13 mouse cellular contexts compared by ENCODE assay signal in genomic region chr5:93144874-93145273, GRCm38 (mm10). TPM values are rescaled to one million over a fixed set of nuclear protein-coding genes. Genes with fewer than 3 reads are reported as not detected.
DNase-seq lines count a peak whose midpoint lies in the region; ATAC-seq and TF ChIP-seq lines count a peak whose summit lies in the region.
"Had no signal": no experiment of that assay in that cellular context is flagged by ENCODE, and none has a peak within 500 bp of the region (broad histone marks: within the 10 kb centered on the region; RNA-seq: fewer than 3 reads in every experiment).

No protein-coding gene starts in this region.

- no peak overlapping the region for H3K27ac ChIP-seq in cerebellum, adult 2 months (ENCODE audit: insufficient read depth, low read length)
- H3K27ac ChIP-seq in liver, adult 2 months (replicated peaks; ENCODE audit: insufficient read depth, low read depth, low read length), result no peak overlapping the region
- no peak overlapping the region for H3K27ac ChIP-seq in liver, embryonic 12.5 days
- peak overlapping the region; percentile 22; the same call in 1 of the 2 replicates for H3K27ac ChIP-seq in neural tube, embryonic 14.5 days (ENCODE audit: low read depth, low read length)
- no peak overlapping the region for H3K27ac ChIP-seq in heart, embryonic 10.5 days
- no peak overlapping the region for H3K27ac ChIP-seq in intestine, embryonic 15.5 days
- H3K27ac ChIP-seq: layer of hippocampus, adult 2 months had no signal

- H3K27me3 ChIP-seq in cerebellum, adult 2 months (ENCODE audit: control insufficient read depth, insufficient read depth, low read length), result no peaks in the 10 kb centered on the region
- H3K27me3 ChIP-seq in liver, adult 2 months (ENCODE audit: control insufficient read depth, insufficient read depth, low read length), result no peaks in the 10 kb centered on the region
- no peaks in the 10 kb centered on the region for H3K27me3 ChIP-seq in liver, embryonic 12.5 days (replicated peaks)
- no peaks in the 10 kb centered on the region for H3K27me3 ChIP-seq in neural tube, embryonic 14.5 days (ENCODE audit: control insufficient read depth, insufficient read depth, low read length)
- H3K27me3 ChIP-seq in heart, embryonic 10.5 days (ENCODE audit: insufficient read depth, poor library complexity, severe bottlenecking), result no peaks in the 10 kb centered on the region
- no peaks in the 10 kb centered on the region for H3K27me3 ChIP-seq in intestine, embryonic 15.5 days (replicated peaks)

- WGBS in cerebellum, adult 2 months, result 42% methylated on average over 5 of the region's 5 CpGs
- 74% methylated on average over 5 of the region's 5 CpGs for WGBS in liver, adult 2 months
- 71% methylated on average over 5 of the region's 5 CpGs for WGBS in liver, embryonic 12.5 days (ENCODE audit: insufficient replicate concordance)
- WGBS in neural tube, embryonic 14.5 days, result 15% methylated on average over 5 of the region's 5 CpGs
- 62% methylated on average over 5 of the region's 5 CpGs for WGBS in heart, embryonic 10.5 days
- WGBS in intestine, embryonic 15.5 days, result 38% methylated on average over 5 of the region's 5 CpGs

- peak; percentile 31 to 36 for DNase-seq in cerebellum, postnatal 10 days
- DNase-seq in cerebellum, adult 2 months, result no peak
- peak; percentile 18 for DNase-seq in liver, adult 2 months (ENCODE audit: extremely low read depth, low read depth, low spot score)
- peak; percentile 44 to 61 for DNase-seq in adrenal gland, postnatal 36 days
- DNase-seq in heart, embryonic 10.5 days (ENCODE audit: low spot score), result no peak
- DNase-seq: heart, postnatal 14 days; thymus, adult 2 months had no signal

- no peak for TF ChIP-seq CTCF in cerebellum, adult 2 months (IDR thresholded peaks at IDR 0.05; ENCODE audit: borderline replicate concordance, insufficient read depth, low read depth, low read length)
- TF ChIP-seq CTCF in liver, adult 2 months (IDR thresholded peaks at IDR 0.05; ENCODE audit: low read depth, low read length), result no peak

- no peak overlapping the region for H3K4me3 ChIP-seq in cerebellum, adult 2 months (replicated peaks; ENCODE audit: insufficient read depth, low read depth, low read length)
- H3K4me3 ChIP-seq in liver, adult 2 months (ENCODE audit: insufficient read depth, low read depth, low read length), result no peak overlapping the region
- H3K4me3 ChIP-seq in liver, embryonic 12.5 days, result no peak overlapping the region
- H3K4me3 ChIP-seq in neural tube, embryonic 14.5 days (ENCODE audit: low read depth, low read length), result no peak overlapping the region
- no peak overlapping the region for H3K4me3 ChIP-seq in heart, embryonic 10.5 days
- no peak overlapping the region for H3K4me3 ChIP-seq in intestine, embryonic 15.5 days (replicated peaks)
- H3K4me3 ChIP-seq: layer of hippocampus, adult 2 months had no signal

- no peak overlapping the region for H3K4me2 ChIP-seq in liver, embryonic 12.5 days
- H3K4me2 ChIP-seq in neural tube, embryonic 14.5 days (ENCODE audit: low read depth, low read length), result no peak overlapping the region
- no peak overlapping the region for H3K4me2 ChIP-seq in intestine, embryonic 15.5 days (replicated peaks)

- H3K36me3 ChIP-seq in liver, adult 2 months (ENCODE audit: control insufficient read depth, insufficient read depth, low read length), result 0 out of 2 replicates have a peak, but pooled peaks cover 2% of the 10 kb centered on the region
- peaks cover 45% of the 10 kb centered on the region for H3K36me3 ChIP-seq in liver, embryonic 12.5 days
- no peaks in the 10 kb centered on the region for H3K36me3 ChIP-seq in neural tube, embryonic 14.5 days (ENCODE audit: control insufficient read depth, insufficient read depth, low read length)
- peaks cover 37% of the 10 kb centered on the region for H3K36me3 ChIP-seq in heart, embryonic 10.5 days
- H3K36me3 ChIP-seq in intestine, embryonic 15.5 days, result peaks cover 12% of the 10 kb centered on the region

- peaks cover 16% of the 10 kb centered on the region for H3K4me1 ChIP-seq in cerebellum, adult 2 months (ENCODE audit: control insufficient read depth, insufficient read depth, low read length)
- H3K4me1 ChIP-seq in liver, adult 2 months (ENCODE audit: control insufficient read depth, insufficient read depth, low read length), result peaks cover 7% of the 10 kb centered on the region; the same call in 1 of the 2 replicates
- H3K4me1 ChIP-seq in liver, embryonic 12.5 days, result peaks cover 32% of the 10 kb centered on the region
- H3K4me1 ChIP-seq in neural tube, embryonic 14.5 days (ENCODE audit: control insufficient read depth, insufficient read depth, low read length), result peaks cover 13% of the 10 kb centered on the region; the same call in 1 of the 2 replicates
- H3K4me1 ChIP-seq in heart, embryonic 10.5 days, result peaks cover 51% of the 10 kb centered on the region
- peaks cover 13% of the 10 kb centered on the region; the same call in 1 of the 2 replicates for H3K4me1 ChIP-seq in intestine, embryonic 15.5 days (replicated peaks)

- no peaks in the 10 kb centered on the region for H3K79me2 ChIP-seq in liver, adult 2 months (ENCODE audit: control insufficient read depth, insufficient read depth, low read length)

- no peak overlapping the region for H3K9ac ChIP-seq in liver, adult 2 months (ENCODE audit: low read depth, low read length)
- H3K9ac ChIP-seq in liver, embryonic 12.5 days, result no peak overlapping the region
- no peak overlapping the region for H3K9ac ChIP-seq in neural tube, embryonic 14.5 days (replicated peaks; ENCODE audit: low read depth, low read length)
- H3K9ac ChIP-seq in intestine, embryonic 15.5 days, result no peak overlapping the region

- H3K9me3 ChIP-seq in liver, embryonic 12.5 days (replicated peaks), result no peaks in the 10 kb centered on the region
- H3K9me3 ChIP-seq in neural tube, embryonic 14.5 days (ENCODE audit: control insufficient read depth, low read length), result no peaks in the 10 kb centered on the region
- no peaks in the 10 kb centered on the region for H3K9me3 ChIP-seq in heart, embryonic 10.5 days
- no peaks in the 10 kb centered on the region for H3K9me3 ChIP-seq in intestine, embryonic 15.5 days

- TF ChIP-seq POLR2A in cerebellum, adult 2 months (IDR thresholded peaks at IDR 0.05; ENCODE audit: borderline replicate concordance, insufficient read depth, low read length), result no peak
- TF ChIP-seq POLR2A in liver, adult 2 months (IDR thresholded peaks at IDR 0.05; ENCODE audit: extremely low read depth, insufficient read depth, low read length), result no peak

- ATAC-seq in liver, embryonic 12.5 days, result no peak
- ATAC-seq in neural tube, embryonic 14.5 days (ENCODE audit: low read depth), result no peak
- ATAC-seq in intestine, embryonic 15.5 days, result no peak
- ATAC-seq: inflammation-experienced regulatory T-cells, adult 6 months; lung, postnatal 0 days had no signal

RNA-seq across cellular contexts. Expression of gene Sept11, which starts 51.6 kb away (rescaled TPM):
- 74.0 and 77.7 TPM in 2 replicates for polyA plus RNA-seq in cerebellum, adult 2 months (2012; rRNA removed)
- 7.1 and 10.7 TPM in 2 replicates for total RNA-seq in liver, adult 2 months (2014; rRNA removed)
- 7.3 and 9.2 TPM in 2 replicates for polyA plus RNA-seq in liver, adult 2 months (2012; rRNA removed)
- 57.6 and 59.0 TPM in 2 replicates for polyA plus RNA-seq in liver, embryonic 12.5 days (2016; fragmentation: Nextera tagmentation; extraction: Ambion mirVana)
- 10 to 100 TPM; 37.0 to 46.9 TPM for total RNA-seq in adrenal gland, postnatal 36 days (2021)
- polyA plus RNA-seq in neural tube, embryonic 14.5 days (2014; fragmentation: Nextera tagmentation; extraction: Ambion mirVana), result 135 and 167 TPM in 2 replicates
- polyA plus RNA-seq in heart, embryonic 10.5 days (2016; fragmentation: Nextera tagmentation; extraction: Ambion mirVana), result 129 and 153 TPM in 2 replicates
- 138 and 157 TPM in 2 replicates for polyA plus RNA-seq in intestine, embryonic 15.5 days (2015; fragmentation: Nextera tagmentation; extraction: Ambion mirVana)

Comparison
In these comparisons a context has a peak if more than half of its experiments do, and no peak if none do; other contexts are left out.
1. DNase-seq: peak in cerebellum, postnatal 10 days (2 of 2), liver, adult 2 months (single experiment) and adrenal gland, postnatal 36 days (2 of 2); none in cerebellum, adult 2 months (0 of 2) and heart, embryonic 10.5 days (single experiment).